Mouse (Mus musculus): ENCODE results near the gene Rgs3.

The Rgs3 gene

GRCm38 (mm10) chr4:62723795-62724194, 164.1 kb downstream of the Rgs3 start:
- DNase-seq (ENCODE audit: low read depth, low spot score), result no peak

- DNase-seq (ENCODE audit: low read depth, low spot score), result no peak
These were observed 166.8 kb downstream of the Rgs3 start for GRCm38 (mm10) chr4:62726282-62726937.

DNA sequence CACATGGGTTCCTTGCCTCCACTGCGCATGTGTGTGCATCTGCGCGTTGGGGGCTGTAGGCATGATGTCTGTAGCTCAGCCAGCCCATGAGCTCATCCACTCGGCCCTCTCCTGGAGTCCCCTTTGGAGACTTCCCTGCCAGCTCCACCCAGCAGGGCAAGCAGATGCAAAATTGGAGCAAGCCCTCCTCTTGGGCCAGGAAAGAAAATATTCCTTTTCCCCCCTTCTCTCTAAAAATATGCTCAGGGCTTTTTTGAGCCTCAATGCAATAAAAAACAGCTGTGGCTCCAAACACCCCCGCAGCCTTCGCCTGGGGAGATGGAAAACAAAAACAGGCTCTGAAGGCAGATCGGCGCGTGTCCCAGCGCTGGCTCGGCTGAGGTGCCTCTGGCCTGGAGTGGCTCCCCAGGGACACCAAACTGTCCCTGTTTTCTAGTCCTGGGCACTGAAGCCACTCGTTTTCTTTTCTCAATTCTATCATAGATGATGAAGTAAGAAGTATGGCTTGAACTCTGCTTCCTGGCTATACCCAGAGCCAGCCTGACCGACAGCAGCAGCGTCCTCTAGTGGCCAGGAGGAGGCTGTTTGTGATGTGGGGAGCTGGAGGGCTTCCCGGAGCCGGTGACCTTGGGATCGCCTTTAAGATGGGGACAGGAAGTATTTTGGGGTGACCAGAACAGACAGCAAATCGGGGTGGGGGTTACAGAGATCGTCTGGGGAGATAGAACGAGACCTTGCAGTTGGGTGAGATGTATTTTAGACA, 168.1 kb downstream of the Rgs3 start:
- DNase-seq (ENCODE audit: low read depth, low spot score), result no peak

DNA sequence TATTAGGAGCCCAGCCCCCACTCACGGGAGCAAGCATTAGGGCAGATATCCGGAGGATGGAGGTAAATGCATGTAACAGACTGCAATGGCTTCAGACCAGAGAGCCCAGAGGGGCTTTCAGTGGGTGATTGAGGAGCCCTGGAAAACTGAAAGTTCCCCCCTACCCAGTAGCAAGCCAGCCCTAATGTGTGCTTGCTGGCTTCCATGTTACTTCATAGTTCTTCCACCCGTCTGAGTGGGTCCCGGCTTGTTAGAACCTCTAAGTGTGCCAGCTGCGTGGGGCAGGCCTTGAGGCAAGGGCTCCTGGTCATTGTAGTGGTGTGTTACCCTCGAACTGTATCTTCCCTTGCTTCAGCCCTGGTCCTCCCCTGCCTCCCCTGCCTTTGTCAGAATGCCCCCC, 168.8 kb downstream of the Rgs3 start:
- DNase-seq (ENCODE audit: low read depth, low spot score), result no peak

GRCm38 (mm10) chr4:62729191-62729590, 169.5 kb downstream of the Rgs3 start:
- no peak for DNase-seq (ENCODE audit: low read depth, low spot score)

DNA sequence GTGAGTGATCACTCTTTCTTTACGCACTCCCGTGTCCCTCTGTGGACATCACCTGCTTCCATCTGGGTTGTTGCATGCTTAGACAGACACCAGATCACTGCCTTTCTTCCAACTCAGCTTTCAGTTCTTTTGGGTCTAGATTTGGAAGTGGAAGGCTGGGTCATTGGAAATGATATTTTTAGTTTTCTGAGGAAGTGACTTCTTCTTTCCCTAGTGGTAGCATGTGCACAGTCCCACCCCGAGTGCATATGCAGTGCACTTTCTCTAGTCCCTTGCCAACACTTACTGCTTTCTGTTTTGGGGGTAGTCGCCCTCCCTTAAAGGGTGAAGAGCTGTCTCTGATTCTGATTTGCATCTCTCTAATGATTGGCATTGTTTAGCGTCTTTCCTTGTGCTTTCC, 170.3 kb downstream of the Rgs3 start:
- DNase-seq (ENCODE audit: low read depth, low spot score), result no peak

GRCm38 (mm10) chr4:62730861-62731260, 171.2 kb downstream of the Rgs3 start:
- no peak for DNase-seq (ENCODE audit: low read depth, low spot score)

DNA sequence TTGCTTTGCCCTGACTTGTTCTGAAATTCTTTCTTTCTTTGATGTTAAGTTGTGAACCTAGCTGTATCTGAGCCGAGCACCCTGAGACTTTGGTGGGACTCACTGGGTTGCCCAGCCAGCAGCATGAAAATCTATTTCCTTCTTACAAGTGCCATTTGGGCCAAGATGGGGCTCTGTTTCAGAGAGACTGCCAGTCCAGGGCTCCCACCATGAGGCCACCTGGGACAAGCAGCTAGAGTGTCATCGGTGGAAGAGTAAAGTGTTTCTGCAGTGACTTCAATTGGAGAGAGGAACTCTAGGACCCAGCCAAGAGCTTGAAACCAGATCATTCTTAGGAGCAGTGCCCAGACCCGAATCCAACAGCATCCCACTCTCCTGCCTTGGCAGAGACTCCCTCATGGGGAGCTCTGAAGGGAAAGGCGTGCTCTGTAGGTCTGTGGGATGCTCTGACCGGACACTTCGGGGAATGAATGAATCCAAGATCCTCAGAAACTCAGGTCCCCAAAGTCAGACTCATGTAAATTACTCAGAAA, 171.9 kb downstream of the Rgs3 start:
- DNase-seq (ENCODE audit: low read depth, low spot score), result no peak

DNA sequence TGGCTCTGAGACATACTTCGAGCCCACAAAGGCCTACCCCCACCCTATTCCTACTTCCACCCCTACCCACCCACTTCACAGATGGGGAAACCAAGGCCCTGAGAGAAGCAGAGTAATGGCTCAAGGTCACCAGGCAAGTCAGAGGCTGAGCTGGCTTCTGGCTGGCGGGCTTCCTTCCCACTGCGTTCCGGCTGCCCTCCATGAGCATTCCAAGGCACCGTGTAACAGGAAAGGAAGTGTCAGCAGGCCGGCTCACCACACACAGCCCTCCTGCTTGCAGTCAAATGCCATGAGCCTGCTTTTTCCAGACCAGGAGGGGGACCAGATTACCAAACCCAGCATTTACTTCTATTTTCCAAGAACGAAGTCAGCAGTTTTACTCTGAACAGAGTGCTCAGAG, 172.4 kb downstream of the Rgs3 start:
- no peak for DNase-seq (ENCODE audit: low read depth, low spot score)

- no peak for DNase-seq (ENCODE audit: low read depth, low spot score)
These were observed 173.2 kb downstream of the Rgs3 start for GRCm38 (mm10) chr4:62732840-62733239.

DNA sequence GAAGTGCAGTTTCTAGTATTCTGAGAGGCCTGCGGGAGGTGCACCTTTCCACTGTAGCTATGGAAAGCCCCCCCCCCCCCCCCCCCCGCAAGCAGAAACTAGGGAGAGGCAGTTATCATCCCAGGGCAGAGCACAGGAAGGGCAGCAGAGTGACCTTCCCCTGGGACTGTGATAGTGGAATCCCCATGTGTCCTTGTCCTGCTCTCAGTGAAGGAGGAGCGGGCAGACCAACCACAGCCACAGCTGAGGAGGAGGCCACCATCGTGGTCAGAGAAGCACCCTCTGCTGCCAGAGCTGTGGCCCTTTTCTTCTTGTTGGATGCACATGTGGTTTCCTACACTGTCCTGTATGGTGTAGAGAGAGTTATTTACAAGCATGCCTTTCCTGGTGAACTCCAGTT, 174.3 kb downstream of the Rgs3 start:
- no peak for DNase-seq (ENCODE audit: low read depth, low spot score)

- no peak for DNase-seq (ENCODE audit: low read depth, low spot score)
These were observed 175.6 kb downstream of the Rgs3 start for GRCm38 (mm10) chr4:62735291-62735690.

- DNase-seq (ENCODE audit: low read depth, low spot score), result no peak
These were observed 176.2 kb downstream of the Rgs3 start for GRCm38 (mm10) chr4:62735878-62736277.

GRCm38 (mm10) chr4:62736421-62736820, 176.8 kb downstream of the Rgs3 start:
- no peak for DNase-seq (ENCODE audit: low read depth, low spot score)

DNA sequence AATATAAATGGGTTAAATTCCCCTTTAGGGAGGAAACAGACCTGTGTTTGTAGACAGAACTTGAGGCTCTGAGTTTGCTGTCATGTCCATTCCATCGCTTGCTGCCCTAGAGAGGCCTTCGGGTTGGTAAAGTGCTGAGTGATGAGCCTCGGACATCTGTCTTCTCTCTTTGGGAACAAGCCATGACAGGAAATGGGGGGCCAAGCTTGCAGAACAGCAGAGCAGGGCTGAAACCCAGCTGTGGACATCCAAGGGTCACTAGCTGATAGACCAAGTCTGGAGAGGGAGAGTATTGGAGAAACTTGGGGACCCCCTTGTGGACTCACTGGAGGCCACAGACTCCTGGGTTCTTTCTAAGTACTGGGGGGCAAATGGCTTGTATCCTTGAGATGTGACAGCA, 177.3 kb downstream of the Rgs3 start:
- DNase-seq (ENCODE audit: low read depth, low spot score), result no peak

DNA sequence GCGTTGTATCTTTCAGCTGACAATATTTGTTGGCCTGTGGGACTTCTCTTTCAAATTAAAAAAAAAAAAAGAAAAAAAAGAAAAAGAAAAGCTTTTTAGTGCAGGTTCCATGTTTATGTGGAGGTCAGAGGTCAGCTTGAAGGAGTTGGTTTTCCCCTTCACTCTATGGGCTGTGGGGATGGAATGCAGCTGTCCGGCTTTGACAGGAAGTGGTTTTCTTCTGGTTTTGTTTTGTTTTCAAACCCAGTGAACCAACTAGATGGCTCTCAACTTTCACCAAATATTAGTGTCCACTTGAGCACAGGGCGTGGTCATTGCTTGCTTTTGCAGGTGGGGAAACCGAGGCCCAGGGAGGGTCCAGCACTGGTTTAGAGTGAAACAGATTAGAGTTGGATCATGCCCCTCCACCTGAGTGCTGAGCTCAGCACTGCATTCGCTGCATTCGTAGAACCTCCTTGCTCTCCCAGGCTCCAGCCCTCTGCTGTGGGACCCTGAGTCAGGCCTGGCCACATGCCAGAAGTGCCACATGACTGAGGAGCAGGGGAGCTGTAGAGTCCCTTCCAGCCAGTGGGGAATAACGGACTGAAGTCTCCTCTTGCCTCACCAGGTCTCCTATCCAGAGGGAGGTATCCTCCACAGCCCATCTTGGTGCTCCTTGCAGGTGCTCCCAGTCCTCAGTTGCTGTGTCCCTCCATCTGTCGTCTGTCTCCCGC, 178.5 kb downstream of the Rgs3 start:
- no peak for DNase-seq (ENCODE audit: low read depth, low spot score)

GRCm38 (mm10) chr4:62738996-62739395, 179.3 kb downstream of the Rgs3 start:
- no peak for DNase-seq (ENCODE audit: low read depth, low spot score)

GRCm38 (mm10) chr4:62739591-62739990, 179.9 kb downstream of the Rgs3 start:
- DNase-seq (ENCODE audit: low read depth, low spot score), result no peak

DNA sequence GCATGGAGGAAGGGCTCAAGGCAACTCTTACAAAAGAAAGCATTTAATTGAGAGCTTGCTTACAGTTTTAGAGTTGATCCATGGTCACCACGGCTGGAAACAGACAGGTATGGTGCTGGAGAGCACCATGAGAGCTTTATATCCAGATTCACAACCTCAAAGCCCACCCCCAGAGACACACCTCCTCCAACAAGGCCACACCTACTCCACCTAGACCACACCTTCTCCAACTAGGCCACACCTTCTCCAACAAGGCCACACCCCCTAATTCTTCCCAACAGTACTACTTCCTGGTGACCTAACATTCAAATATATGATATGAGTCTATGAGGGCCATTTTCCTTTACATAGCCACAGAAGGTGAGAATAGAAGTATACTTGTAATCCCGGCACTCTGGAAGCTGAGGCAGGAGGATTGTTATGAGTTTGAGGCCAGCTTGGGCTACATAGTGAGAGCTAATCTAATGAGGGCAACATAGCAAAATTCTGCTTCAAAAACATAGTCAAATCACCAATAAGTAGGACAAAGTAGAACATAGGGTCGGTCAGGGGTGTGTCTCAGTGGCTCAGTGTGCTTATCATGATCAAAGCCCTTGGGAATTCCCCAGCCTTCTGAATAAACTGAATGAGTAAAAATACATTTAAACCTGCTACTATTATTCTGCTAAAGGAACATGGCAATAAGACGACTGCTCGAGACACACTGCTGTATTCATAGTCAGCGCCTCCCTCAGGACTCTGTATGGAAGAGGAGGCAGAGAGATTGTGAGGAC, 180.8 kb downstream of the Rgs3 start:
- DNase-seq (ENCODE audit: low read depth, low spot score), result no peak

- no peak for DNase-seq (ENCODE audit: low read depth, low spot score)
These were observed 181.4 kb downstream of the Rgs3 start for GRCm38 (mm10) chr4:62741055-62741453.

GRCm38 (mm10) chr4:62741601-62742000, 182.0 kb downstream of the Rgs3 start:
- no peak for DNase-seq (ENCODE audit: low read depth, low spot score)
